Mouse (Mus musculus) cerebellum, postnatal 14 days (tissue): ENCODE data around the gene Usp34.
"Not testable (repeated sequence)": the region's sequence is repeated elsewhere in the genome, so short reads cannot be mapped to it uniquely, and the experiment has no call there.

Experiments
- DNase-seq, 2 experiments: peaks; one replicate each; pipeline ENCODE4 v3.0.0; 2021; ENCODE audit warnings: mixed read lengths in 2 of 2

The Usp34 gene

GRCm38 (mm10) chr11:23306764-23307565 is at the start of gene Usp34:
TSS of gene Usp34 (plus strand) at chr11:23306895.
- DNase-seq: peak; percentile 84 to 87

GRCm38 (mm10) chr11:23259073-23259472 is 47.6 kb upstream of the Usp34 start:
- no peak for DNase-seq

- DNase-seq: no peak
These were observed 47.2 kb upstream of the Usp34 start for GRCm38 (mm10) chr11:23259481-23259880.

- DNase-seq: no peak
These were observed 46.5 kb upstream of the Usp34 start for GRCm38 (mm10) chr11:23260186-23260585.

- no peak for DNase-seq
These were observed 45.2 kb upstream of the Usp34 start for GRCm38 (mm10) chr11:23261490-23261889.

- no peak for DNase-seq
These were observed 41.7 kb upstream of the Usp34 start for GRCm38 (mm10) chr11:23264949-23265348.

- DNase-seq: peak; percentile 65 to 71
These were observed 34.6 kb upstream of the Usp34 start for GRCm38 (mm10) chr11:23271770-23272724.

GRCm38 (mm10) chr11:23275780-23276179 is 30.9 kb upstream of the Usp34 start:
- DNase-seq: no peak

GRCm38 (mm10) chr11:23284469-23284868 is 22.2 kb upstream of the Usp34 start:
- no peak for DNase-seq

GRCm38 (mm10) chr11:23288866-23289265 is 17.8 kb upstream of the Usp34 start:
- DNase-seq: not testable (repeated sequence)

- DNase-seq: no peak
These were observed 9.3 kb upstream of the Usp34 start for GRCm38 (mm10) chr11:23297379-23297778.

- DNase-seq: no peak
These were observed 8.4 kb upstream of the Usp34 start for GRCm38 (mm10) chr11:23298301-23298700.

GRCm38 (mm10) chr11:23299910-23300309 is 6.8 kb upstream of the Usp34 start:
- no peak for DNase-seq

GRCm38 (mm10) chr11:23303126-23303525 is 3.6 kb upstream of the Usp34 start:
- no peak for DNase-seq

GRCm38 (mm10) chr11:23305101-23305672 is 1.5 kb upstream of the Usp34 start:
- peak in 1 of 2 experiments; percentile 18 for DNase-seq

GRCm38 (mm10) chr11:23305673-23306608 is 754 bp upstream of the Usp34 start:
- DNase-seq: peak; percentile 98

- no peak for DNase-seq
These were observed 848 bp downstream of the Usp34 start for GRCm38 (mm10) chr11:23307566-23307920.

GRCm38 (mm10) chr11:23313496-23313895 is 6.8 kb downstream of the Usp34 start:
- DNase-seq: no peak

GRCm38 (mm10) chr11:23329413-23329812 is 22.7 kb downstream of the Usp34 start:
- no peak for DNase-seq

GRCm38 (mm10) chr11:23332136-23332535 is 25.4 kb downstream of the Usp34 start:
- DNase-seq: no peak

GRCm38 (mm10) chr11:23335160-23335559 is 28.5 kb downstream of the Usp34 start:
- no peak for DNase-seq

- not testable (repeated sequence) for DNase-seq
These were observed 50.5 kb downstream of the Usp34 start for GRCm38 (mm10) chr11:23357226-23357625.
